Mouse (Mus musculus) limb, embryonic 14.5 days (tissue): ENCODE data around the gene Wdr25. TPM values are rescaled to one million over a fixed set of nuclear protein-coding genes. Genes with fewer than 3 reads are reported as not detected.

Experiments
- ATAC-seq: fragments of 200-750 bp; cut with Nextera tagmentation; 2 replicates; pipeline ENCODE4 v1.8.0; 2017; ENCODE audit warnings: low read depth, moderate number of reproducible peaks, moderate TSS enrichment; ENCODE audit not compliant: low FRiP score
- DNase-seq: peaks from one replicate; pipeline ENCODE4 v3.0.0-alpha.2; 2015; ENCODE audit warnings: low spot score
- H3K27ac ChIP-seq: fragments of 300-500 bp; sonication (generic); replicated peaks from 2 replicates; pipeline ENCODE4 v1.5.1; 2014; ENCODE audit warnings: low read depth, mild to moderate bottlenecking, low read length, moderate library complexity, mixed read lengths
- H3K27me3 ChIP-seq: fragments of 300-500 bp; sonication (generic); 2 replicates; pipeline ENCODE4 v1.6.1; 2014; ENCODE audit warnings: low read length, mixed read lengths; ENCODE audit not compliant: control insufficient read depth, insufficient read depth
- H3K36me3 ChIP-seq: fragments of 300-500 bp; sonication (generic); 2 replicates; pipeline ENCODE4 v1.6.1; 2014; ENCODE audit warnings: mild to moderate bottlenecking, low read length, moderate library complexity, mixed read lengths; ENCODE audit not compliant: control insufficient read depth, insufficient read depth
- H3K4me1 ChIP-seq: fragments of 300-500 bp; sonication (generic); 2 replicates; pipeline ENCODE4 v1.6.1; 2014; ENCODE audit warnings: antibody characterized with exemption, low read length, mixed read lengths; ENCODE audit not compliant: control insufficient read depth, insufficient read depth
- H3K4me2 ChIP-seq: fragments of 300-500 bp; sonication (generic); replicated peaks from 2 replicates; pipeline ENCODE4 v1.6.1; 2014; ENCODE audit warnings: low read depth, mild to moderate bottlenecking, low read length, moderate library complexity; ENCODE audit not compliant: severe bottlenecking
- H3K4me3 ChIP-seq: fragments of 300-500 bp; sonication (generic); replicated peaks from 2 replicates; pipeline ENCODE4 v1.5.1; 2014; ENCODE audit warnings: low read length
- H3K9ac ChIP-seq: fragments of 300-500 bp; sonication (generic); 2 replicates; pipeline ENCODE4 v1.6.1; 2014; ENCODE audit warnings: mild to moderate bottlenecking, low read depth, low read length, moderate library complexity; ENCODE audit not compliant: severe bottlenecking
- H3K9me3 ChIP-seq: fragments of 300-500 bp; sonication (generic); 2 replicates; pipeline ENCODE4 v1.6.1; 2016; ENCODE audit warnings: low read length; ENCODE audit not compliant: control insufficient read depth
- POLR2A ChIP-seq: fragments of 200-500 bp; IDR thresholded peaks from 2 replicates; pipeline ENCODE4 v1.8.0; 2012; ENCODE audit warnings: inconsistent platforms, mild to moderate bottlenecking, moderate library complexity, borderline replicate concordance; ENCODE audit not compliant: insufficient read depth, insufficient read length; ENCODE audit errors: extremely low read depth
- WGBS: fragments of 180-500 bp; shearing (Covaris S2); extraction: QIAGEN DNeasy Blood & Tissue Kit; methylation state at CpG from one replicate; pipeline ENCODE4 v1.1.7; 2014; 5-methylcytosine and 5-hydroxymethylcytosine counted together
- polyA plus RNA-seq, 2 experiments: library from polyadenylated mRNA; depleted of rRNA in 1 of 2; stranded (reverse) in 1 of 2; unstranded in 1 of 2; fragments of >200 nt; fragmentation: Nextera tagmentation in 1 of 2; extraction: Ambion mirVana in 1 of 2; gene quantifications; 2 replicates each; pipeline versions ENCODE4 v1.2.1 to v1.2.3; 2012 to 2014

Wdr25 gene
- polyA plus RNA-seq, 2 experiments: 4.6 to 12.7 TPM

GRCm38 (mm10) chr12:109038179-109038819 lies 144.9 kb downstream of the Wdr25 start:
- DNase-seq (no peak), ATAC-seq (no peak)
- Histone ChIP-seq H3K4me1 (no peaks in the 10 kb centered on the region), H3K27me3 (peaks cover 12% of the 10 kb centered on the region), H3K4me3 (no peak overlapping the region), H3K36me3 (no peaks in the 10 kb centered on the region), H3K9me3 (peaks cover 7% of the 10 kb centered on the region; the same call in 1 of the 2 replicates), H3K9ac (no peak overlapping the region), H3K27ac (no peak overlapping the region), H3K4me2 (no peak overlapping the region)
- 55% methylated on average over 14 of the region's 14 CpGs for WGBS
- TF ChIP-seq POLR2A: no peak

GRCm38 (mm10) chr12:109039311-109039710 lies 145.9 kb downstream of the Wdr25 start:
- Histone ChIP-seq H3K4me2 (no peak overlapping the region), H3K27ac (no peak overlapping the region), H3K9me3 (no peaks in the 10 kb centered on the region), H3K9ac (no peak overlapping the region), H3K27me3 (0 out of 2 replicates have a peak, but pooled peaks cover 4% of the 10 kb centered on the region), H3K36me3 (no peaks in the 10 kb centered on the region), H3K4me3 (no peak overlapping the region), H3K4me1 (no peaks in the 10 kb centered on the region)
- WGBS: 33% methylated on average over 6 of the region's 7 CpGs
- TF ChIP-seq POLR2A: no peak
- DNase-seq: no peak
- ATAC-seq: no peak

GRCm38 (mm10) chr12:109044497-109044896 lies 151.1 kb downstream of the Wdr25 start:
- no peaks in the 10 kb centered on the region for H3K36me3 ChIP-seq
- H3K27me3 ChIP-seq: no peaks in the 10 kb centered on the region
- no peak for ATAC-seq

GRCm38 (mm10) chr12:109045581-109045980 lies 152.2 kb downstream of the Wdr25 start:
- no peak overlapping the region for H3K27ac ChIP-seq
- WGBS: 86% methylated on average over 7 of the region's 7 CpGs
- DNase-seq: no peak
- H3K4me2 ChIP-seq: no peak overlapping the region
- no peaks in the 10 kb centered on the region for H3K36me3 ChIP-seq
- no peaks in the 10 kb centered on the region for H3K9me3 ChIP-seq
- no peak overlapping the region for H3K9ac ChIP-seq
- no peak for ATAC-seq
- peaks cover 10% of the 10 kb centered on the region; the same call in 1 of the 2 replicates for H3K27me3 ChIP-seq
- no peak for TF ChIP-seq POLR2A
- H3K4me1 ChIP-seq: no peaks in the 10 kb centered on the region
- no peak overlapping the region for H3K4me3 ChIP-seq

More at GRCm38 (mm10) chr12:109044497-109044896, 151.1 kb downstream of the Wdr25 start:
- WGBS: 28% methylated on average over 5 of the region's 5 CpGs
- Histone ChIP-seq H3K27ac (no peak overlapping the region), H3K9ac (no peak overlapping the region), H3K9me3 (no peaks in the 10 kb centered on the region), H3K4me1 (no peaks in the 10 kb centered on the region), H3K4me2 (no peak overlapping the region), H3K4me3 (no peak overlapping the region)
- TF ChIP-seq POLR2A: no peak
- no peak for DNase-seq

- no peak overlapping the region for H3K4me2 ChIP-seq
- no peak overlapping the region for H3K27ac ChIP-seq
- ATAC-seq (no peak), DNase-seq (no peak)
- H3K27me3 ChIP-seq: peaks cover 54% of the 10 kb centered on the region
- TF ChIP-seq POLR2A: no peak
- H3K36me3 ChIP-seq: no peaks in the 10 kb centered on the region
- H3K9me3 ChIP-seq: no peaks in the 10 kb centered on the region
- peaks cover 7% of the 10 kb centered on the region; the same call in 1 of the 2 replicates for H3K4me1 ChIP-seq
- WGBS: 88% methylated on average over 4 of the region's 4 CpGs
- no peak overlapping the region for H3K4me3 ChIP-seq
- H3K9ac ChIP-seq: no peak overlapping the region
Measured at GRCm38 (mm10) chr12:109049949-109050348, 156.5 kb downstream of the Wdr25 start.
